Mouse (Mus musculus) lung, postnatal 0 days (tissue): ENCODE results near the gene Ppp1r15a.

Experiments used
- CTCF ChIP-seq: IDR thresholded peaks from 2 replicates; pipeline ENCODE4 v1.5.1; 2016; ENCODE audit warnings: antibody characterized with exemption, mild to moderate bottlenecking
- EP300 ChIP-seq: IDR thresholded peaks from 2 replicates; pipeline ENCODE4 v1.6.1; 2016; ENCODE audit warnings: antibody characterized with exemption, mild to moderate bottlenecking, control low read depth

DNA sequence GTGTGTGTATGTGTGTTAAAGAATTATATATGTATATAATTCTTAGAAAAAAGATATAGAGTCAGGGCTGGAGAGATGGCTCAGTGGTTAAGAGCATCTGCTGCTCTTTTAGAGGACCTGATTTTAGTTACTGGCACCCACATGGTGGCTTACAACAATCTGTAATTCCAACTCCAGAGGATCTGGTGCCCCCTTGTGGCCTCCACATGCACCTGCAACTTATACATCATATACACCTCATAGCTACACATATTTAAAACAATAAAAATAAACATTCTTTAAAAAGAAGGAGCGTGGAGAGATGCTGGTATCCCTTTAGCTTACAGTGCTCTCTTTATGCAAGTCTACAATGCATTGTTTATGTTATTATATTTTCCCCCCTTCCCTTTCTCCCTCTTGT lies 18.5 kb upstream of the Ppp1r15a start:
- TF ChIP-seq EP300 (no peak), CTCF (peak; percentile 38)
